Mouse (Mus musculus): ENCODE data around the gene Gm13287.
A peak's percentile ranks its signal among the peaks of the same experiment; 100 is the strongest.
"Not testable (repeated sequence)": the region's sequence is repeated elsewhere in the genome, so short reads cannot be mapped to it uniquely, and the experiment has no call there.

The Gm13287 gene

DNA sequence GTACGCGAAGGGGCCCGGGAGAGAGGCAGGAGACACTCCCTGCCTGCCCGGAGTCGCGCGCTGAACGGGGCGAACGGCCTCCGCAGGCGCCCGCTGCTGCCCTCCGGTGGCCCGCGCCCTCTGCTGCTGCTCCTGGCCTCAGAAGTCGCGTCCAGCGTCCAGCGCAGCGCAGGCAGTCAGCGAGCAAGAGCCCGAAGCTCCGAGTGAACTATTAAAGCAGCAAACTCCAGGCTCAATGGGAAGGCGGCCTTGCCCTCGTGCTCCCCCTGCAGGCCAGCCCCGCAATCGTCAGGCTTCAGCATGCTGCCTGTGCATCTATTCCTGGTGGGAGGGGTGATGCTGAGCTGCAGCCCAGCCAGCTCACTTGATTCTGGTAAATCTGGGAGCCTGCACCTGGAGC is 6.0 kb upstream of the Gm13287 start, which contains the start of gene Gm13279:
Gene Gm13279, plus strand, starts transcription at position 301 of the 400 bp plus-strand sequence.
- not testable (repeated sequence) for DNase-seq (ENCODE audit: low read depth, low spot score)

DNA sequence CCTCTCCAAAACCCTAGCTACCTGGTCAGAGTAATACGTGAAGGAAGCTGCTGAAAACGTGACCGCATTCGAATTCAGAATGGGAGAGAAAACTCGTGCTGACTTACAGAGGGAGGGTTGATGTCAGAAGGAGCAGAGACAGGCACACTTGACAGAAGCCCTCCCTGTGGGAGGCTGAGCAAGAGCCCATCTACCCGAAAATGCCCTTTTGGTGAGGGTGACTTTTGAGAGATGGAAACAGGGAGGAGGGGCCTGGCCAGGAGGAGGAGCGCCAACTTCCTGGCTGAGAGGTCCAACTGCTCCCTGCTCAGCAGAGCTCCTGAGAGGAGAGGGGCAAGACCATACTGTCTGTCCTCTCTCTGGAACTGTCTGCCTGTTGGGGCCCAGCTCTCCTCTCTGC is 3.7 kb upstream of the Gm13287 start, which contains the start of gene Gm13285:
Gene Gm13285, plus strand, starts transcription at position 301 of the 400 bp plus-strand sequence.
- DNase-seq (ENCODE audit: low read depth, low spot score), result not testable (repeated sequence)

DNA sequence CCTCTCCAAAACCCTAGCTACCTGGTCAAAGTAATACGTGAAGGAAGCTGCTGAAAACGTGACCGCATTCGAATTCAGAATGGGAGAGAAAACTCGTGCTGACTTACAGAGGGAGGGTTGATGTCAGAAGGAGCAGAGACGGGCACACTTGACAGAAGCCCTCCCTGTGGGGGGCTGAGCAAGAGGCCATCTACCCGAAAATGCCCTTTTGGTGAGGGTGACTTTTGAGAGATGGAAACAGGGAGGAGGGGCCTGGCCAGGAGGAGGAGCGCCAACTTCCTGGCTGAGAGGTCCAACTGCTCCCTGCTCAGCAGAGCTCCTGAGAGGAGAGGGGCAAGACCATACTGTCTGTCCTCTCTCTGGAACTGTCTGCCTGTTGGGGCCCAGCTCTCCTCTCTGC is 2.2 kb downstream of the Gm13287 start, which contains the start of gene Gm13288:
Gene Gm13288, plus strand, starts transcription at position 301 of the 400 bp plus-strand sequence.
- not testable (repeated sequence) for DNase-seq (ENCODE audit: low read depth, low spot score)

DNA sequence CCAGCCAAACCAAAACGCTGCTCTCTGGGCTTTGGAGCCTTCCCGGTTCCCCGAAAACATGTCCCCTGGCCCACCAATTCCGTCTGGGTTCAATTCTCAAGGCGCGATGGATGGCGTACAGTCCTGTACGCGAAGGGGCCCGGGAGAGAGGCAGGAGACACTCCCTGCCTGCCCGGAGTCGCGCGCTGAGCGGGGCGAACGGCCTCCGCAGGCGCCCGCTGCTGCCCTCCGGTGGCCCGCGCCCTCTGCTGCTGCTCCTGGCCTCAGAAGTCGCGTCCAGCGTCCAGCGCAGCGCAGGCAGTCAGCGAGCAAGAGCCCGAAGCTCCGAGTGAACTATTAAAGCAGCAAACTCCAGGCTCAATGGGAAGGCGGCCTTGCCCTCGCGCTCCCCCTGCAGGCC is 2.7 kb downstream of the Gm13287 start:
- DNase-seq (ENCODE audit: low read depth, low spot score), result not testable (repeated sequence)

DNA sequence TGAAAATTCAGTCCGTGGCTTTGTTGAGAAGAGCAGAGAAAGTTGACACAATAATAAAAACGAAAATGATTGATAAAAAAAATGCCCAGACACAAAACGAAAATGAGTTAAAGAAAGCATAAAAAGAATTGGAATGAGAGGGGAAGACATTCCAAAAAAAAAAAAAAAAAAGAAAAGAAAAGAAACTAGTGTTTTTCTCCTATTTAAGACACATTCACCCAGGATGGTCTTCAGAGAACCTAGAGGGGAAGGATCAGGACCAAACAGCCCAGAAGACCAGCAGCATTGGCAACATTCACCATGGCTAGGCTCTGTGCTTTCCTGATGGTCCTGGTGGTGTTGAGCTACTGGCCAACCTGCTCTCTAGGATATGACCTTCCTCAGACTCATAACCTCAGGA is 12.9 kb downstream of the Gm13287 start, which contains the start of gene Ifna7:
Gene Ifna7, plus strand, starts transcription at position 301 of the 400 bp plus-strand sequence.
- no peak for DNase-seq (ENCODE audit: low read depth, low spot score)

DNA sequence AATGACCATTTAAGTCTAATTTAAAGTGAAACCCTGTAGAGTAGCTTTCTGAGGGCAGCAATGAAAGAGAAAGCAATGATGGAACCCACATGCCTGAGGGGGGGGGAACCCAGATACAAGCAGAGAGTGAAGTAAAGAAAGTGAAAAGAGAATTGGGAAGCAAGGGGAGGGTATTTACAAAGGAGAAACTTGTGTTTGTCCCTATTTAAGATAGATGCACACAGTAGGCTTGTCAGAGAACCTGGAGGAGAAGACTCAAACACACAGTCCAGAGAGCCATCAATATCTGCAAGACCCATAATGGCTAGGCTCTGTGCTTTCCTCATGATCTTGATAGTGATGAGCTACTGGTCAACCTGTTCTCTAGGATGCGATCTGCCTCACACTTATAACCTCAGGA is 16.6 kb downstream of the Gm13287 start, which contains the start of gene Ifna11:
Gene Ifna11, plus strand, starts transcription at position 301 of the 400 bp plus-strand sequence.
- no peak for DNase-seq (ENCODE audit: low read depth, low spot score)

DNA sequence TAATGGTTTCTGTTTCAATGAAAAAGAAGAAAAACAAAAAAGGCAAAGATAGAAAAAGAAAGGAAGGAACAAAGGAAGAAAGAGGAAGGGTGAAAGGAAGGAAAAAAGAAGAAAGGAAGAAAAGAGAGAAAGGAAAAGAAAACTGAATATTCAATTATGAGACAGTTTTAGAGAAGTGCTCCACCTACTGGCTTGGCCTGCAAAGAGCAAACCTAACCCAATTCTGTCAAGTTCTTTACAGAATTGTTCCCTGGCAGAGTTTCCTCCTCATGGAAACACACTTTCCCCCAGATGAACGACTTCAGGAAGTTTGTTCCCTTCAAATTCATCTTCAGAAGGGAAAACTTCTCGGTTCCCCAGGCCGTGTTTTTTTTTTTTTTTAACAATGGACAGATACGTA is 19.9 kb downstream of the Gm13287 start:
- DNase-seq (ENCODE audit: low read depth, low spot score), result peak; percentile 4

DNA sequence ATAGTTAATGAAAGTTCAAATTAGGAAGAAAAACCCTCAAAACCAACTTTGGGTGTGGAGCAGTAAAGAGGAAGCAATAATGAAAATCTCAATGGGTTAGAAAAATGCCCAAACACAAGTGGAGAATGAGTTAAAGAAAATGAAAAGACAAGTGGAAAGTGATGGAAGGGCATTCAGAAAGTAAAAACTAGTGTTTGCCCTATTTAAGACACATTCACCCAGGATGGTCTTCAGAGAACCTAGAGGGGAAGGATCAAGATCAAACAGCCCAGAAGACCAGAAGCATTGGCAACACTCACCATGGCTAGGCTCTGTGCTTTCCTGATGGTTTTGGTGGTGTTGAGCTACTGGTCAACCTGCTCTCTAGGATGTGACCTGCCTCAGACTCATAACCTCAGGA is 24.1 kb downstream of the Gm13287 start, which contains the start of gene Ifna6:
Gene Ifna6, plus strand, starts transcription at position 301 of the 400 bp plus-strand sequence.
- not testable (repeated sequence) for DNase-seq (ENCODE audit: low read depth, low spot score)

DNA sequence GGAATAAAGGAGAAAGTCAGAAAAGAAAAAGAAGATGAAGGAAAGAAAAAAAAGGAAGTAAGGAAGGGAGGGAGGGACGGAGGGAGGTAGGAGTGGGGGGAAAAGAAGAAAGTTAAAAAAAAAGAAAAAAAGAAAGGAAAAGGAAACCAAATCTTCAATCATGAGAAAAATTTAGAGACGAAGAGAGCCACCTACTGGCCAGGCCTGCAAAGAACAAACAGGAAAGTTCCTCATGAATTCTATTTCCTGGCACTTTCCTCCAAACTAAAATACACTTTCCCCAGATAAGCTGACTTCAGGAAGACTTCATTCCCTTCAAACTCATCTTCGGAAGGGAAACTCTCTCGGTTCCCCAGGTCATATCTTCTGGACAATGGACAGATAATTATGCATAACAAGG is 27.5 kb downstream of the Gm13287 start:
- DNase-seq (ENCODE audit: low read depth, low spot score), result no peak

DNA sequence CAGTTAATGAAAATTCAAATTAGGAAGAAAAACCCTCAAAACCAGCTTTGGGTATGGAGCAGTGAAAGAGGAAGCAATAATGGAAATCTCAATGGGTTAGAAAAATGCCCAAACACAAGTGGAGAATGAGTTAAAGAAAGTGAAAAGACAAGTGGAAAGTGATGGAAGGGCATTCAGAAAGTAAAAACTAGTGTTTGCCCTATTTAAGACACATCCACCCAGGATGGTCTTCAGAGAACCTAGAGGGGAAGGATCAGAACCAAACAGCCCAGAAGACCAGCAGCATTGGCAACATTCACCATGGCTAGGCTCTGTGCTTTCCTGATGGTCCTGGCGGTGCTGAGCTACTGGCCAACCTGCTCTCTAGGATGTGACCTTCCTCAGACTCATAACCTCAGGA is 32.2 kb downstream of the Gm13287 start, which contains the start of gene Ifna5:
Gene Ifna5, plus strand, starts transcription at position 301 of the 400 bp plus-strand sequence.
- not testable (repeated sequence) for DNase-seq (ENCODE audit: low read depth, low spot score)

DNA sequence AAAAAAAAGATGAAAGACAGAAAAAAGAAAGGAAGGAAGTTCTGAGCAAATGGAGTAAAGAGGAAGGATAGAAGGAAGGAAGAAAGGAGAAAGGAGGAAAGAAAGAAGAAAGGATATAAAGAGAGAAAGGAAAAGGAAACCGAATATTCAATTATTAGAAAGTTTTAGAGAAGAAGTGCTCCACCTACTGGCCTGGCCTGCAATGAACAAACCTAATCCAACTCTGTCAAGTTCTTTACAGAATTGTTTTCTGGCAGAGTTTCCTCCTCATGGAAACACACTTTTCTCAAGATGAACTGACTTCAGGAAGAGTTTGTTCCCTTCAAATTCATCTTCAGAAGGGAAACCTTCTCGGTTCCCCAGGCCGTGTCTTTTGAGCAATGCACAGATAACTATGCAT is 35.8 kb downstream of the Gm13287 start:
- DNase-seq (ENCODE audit: low read depth, low spot score), result no peak

DNA sequence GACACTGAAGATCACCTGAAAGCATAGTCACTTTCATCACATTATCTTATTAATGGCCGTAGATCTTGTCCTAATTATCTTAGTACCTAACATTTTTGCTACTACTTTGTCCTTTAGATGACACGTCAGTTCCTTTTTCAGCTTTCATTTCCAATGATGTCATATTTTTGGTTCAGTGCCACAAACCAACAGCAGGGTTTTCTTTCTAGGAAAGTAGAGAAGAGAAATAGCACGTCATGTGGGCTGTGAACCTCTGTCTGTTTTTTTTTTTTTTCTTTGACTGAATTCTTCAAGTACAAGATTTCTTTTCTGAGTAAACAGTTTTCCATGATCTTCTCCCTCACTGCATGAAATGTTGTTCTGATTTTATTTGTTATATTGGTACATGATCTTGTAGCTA is 37.0 kb downstream of the Gm13287 start:
- DNase-seq (ENCODE audit: low read depth, low spot score), result no peak

DNA sequence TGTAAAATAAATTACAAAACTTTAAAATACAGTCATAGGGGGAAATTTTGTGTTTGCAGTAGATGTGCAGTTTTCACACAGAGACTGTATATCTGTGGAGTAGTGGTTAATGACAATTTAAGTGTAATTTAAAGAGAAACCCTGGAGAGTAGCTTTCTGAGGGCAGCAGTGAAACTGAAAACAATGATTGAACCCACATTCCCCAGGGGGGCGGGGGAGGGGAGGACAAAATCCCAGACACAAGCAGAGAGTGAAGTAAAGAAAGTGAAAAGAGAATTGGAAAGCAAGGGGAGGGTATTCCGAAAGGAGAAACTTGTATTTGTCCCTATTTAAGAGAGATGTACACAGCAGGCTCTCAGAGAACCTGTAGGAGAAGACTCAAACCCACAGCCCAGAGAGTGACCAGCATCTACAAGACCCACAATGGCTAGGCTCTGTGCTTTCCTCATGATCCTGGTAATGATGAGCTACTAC is 38.4 kb downstream of the Gm13287 start, which contains the start of gene Ifna4:
Gene Ifna4, plus strand, starts transcription at position 424 of the 474 bp plus-strand sequence.
- DNase-seq (ENCODE audit: low read depth, low spot score), result no peak

DNA sequence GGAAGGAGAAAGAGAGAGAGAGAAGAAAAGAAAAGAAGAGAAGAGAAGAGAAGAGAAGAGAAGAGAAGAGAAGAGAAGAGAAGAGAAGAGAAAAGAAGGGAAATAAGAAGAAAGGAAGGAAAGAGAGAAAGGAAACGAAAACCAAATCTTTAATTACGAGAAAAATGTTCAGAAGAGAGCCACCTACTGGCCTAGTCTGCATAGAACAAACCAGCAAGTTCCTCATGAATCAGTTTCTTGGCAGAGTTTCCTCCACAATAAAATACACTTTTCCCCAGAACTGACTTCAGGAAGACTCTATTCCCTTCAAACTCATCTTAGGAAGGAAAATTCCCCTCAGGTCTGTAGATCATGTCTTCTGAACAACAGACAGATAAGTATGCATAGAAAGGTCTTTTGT is 42.3 kb downstream of the Gm13287 start:
- no peak for DNase-seq (ENCODE audit: low read depth, low spot score)

DNA sequence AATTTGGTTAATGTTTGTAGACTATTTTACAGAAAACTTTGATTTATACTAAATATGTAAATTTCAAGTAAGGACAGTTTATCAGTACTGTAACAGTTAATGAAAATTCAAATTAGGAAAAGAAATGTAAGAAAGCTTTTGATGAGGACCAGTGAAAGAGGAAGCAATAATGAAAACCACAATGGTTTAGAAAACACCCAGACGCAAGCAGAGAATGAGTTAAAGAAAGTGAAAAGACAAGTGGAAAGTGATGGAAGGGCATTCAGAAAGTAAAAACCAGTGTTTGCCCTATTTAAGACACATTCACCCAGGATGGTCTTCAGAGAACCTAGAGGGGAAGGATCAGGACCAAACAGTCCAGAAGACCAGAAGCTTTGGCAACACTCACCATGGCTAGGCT is 46.6 kb downstream of the Gm13287 start, which contains the start of gene Ifna1:
Gene Ifna1, plus strand, starts transcription at position 390 of the 400 bp plus-strand sequence.
- no peak for DNase-seq (ENCODE audit: low read depth, low spot score)

DNA sequence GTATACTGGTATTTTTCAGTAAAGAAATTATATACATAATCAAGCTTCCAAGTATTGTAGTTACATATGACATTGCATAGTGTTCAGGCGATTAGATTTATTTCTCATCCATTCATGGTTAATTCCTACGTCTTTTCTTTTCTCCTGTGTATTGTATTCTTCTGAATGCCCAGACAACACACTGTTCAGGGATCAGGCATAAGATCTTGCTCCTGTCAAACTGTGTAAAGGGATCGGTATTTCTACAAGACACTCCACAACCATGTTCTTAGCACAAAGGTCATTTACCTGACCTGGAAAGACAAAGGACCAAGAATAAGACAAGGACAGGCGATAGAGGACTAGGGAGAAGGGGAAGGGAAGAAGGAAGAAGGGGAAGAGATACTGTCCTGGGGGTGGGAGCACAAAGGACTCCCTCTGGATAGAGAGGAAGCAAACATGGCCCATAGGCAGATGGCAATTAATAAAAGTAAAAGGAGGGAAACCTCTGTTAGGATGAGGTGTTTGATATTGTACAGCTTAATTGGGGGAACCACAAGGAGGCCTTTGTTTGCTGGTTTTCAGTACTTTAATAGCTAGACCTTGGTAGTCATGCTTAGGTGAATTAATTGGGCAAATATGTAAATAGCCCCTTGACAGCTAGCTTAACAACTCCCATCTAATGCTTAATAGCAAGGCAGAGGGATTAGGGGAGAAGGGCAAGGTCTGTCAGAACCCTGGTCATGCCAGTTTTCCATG is 48.1 kb downstream of the Gm13287 start:
- no peak for DNase-seq (ENCODE audit: low read depth, low spot score)

All from retina, postnatal 7 days (tissue).